Mouse (Mus musculus) CD4-positive, CD25-positive, alpha-beta regulatory T cell, adult 4 months (primary cell): Measurements from ENCODE around the gene Syt8. TPM values are rescaled to one million over a fixed set of nuclear protein-coding genes. Genes with fewer than 3 reads are reported as not detected.

Source experiments
- ATAC-seq: one replicate; pipeline ENCODE4 v1.8.0; 2017
- polyA plus RNA-seq, 2 experiments: library from polyadenylated mRNA; unstranded; fragments of 100-300 nt; shearing (Covaris generic); gene quantifications; one replicate each; pipeline ENCODE4 v1.2.1; 2017

The Syt8 gene
- polyA plus RNA-seq, 2 experiments from 2014 or later = not detected

- no peak for ATAC-seq
These were observed 25.0 kb upstream of the Syt8 start for GRCm38 (mm10) chr7:142409603-142410002.

GRCm38 (mm10) chr7:142413285-142413684, 21.4 kb upstream of the Syt8 start:
- no peak for ATAC-seq

- ATAC-seq = no peak
These were observed 19.3 kb upstream of the Syt8 start for GRCm38 (mm10) chr7:142415314-142415713.

GRCm38 (mm10) chr7:142416225-142416624, 18.4 kb upstream of the Syt8 start:
- no peak for ATAC-seq

GRCm38 (mm10) chr7:142418027-142418426, 16.6 kb upstream of the Syt8 start:
- ATAC-seq = no peak

GRCm38 (mm10) chr7:142418679-142419078, 16.0 kb upstream of the Syt8 start:
- ATAC-seq = no peak

GRCm38 (mm10) chr7:142419887-142420286, 14.8 kb upstream of the Syt8 start:
- ATAC-seq = no peak

- ATAC-seq = no peak
These were observed 12.8 kb upstream of the Syt8 start for GRCm38 (mm10) chr7:142421826-142422225.

- ATAC-seq = no peak
These were observed 8.9 kb upstream of the Syt8 start for GRCm38 (mm10) chr7:142425641-142426213.

- no peak for ATAC-seq
These were observed 6.4 kb upstream of the Syt8 start for GRCm38 (mm10) chr7:142428213-142428612.

- ATAC-seq = no peak
These were observed 4.4 kb upstream of the Syt8 start for GRCm38 (mm10) chr7:142430160-142430678.

- no peak for ATAC-seq
These were observed 3.5 kb upstream of the Syt8 start for GRCm38 (mm10) chr7:142431106-142431505.

- no peak for ATAC-seq
These were observed 1.0 kb upstream of the Syt8 start for GRCm38 (mm10) chr7:142433623-142434022.

- peak; percentile 80 for ATAC-seq
These were observed 874 bp downstream of the Syt8 start for GRCm38 (mm10) chr7:142435524-142435923.

GRCm38 (mm10) chr7:142437324-142437723, 2.7 kb downstream of the Syt8 start:
- ATAC-seq = no peak

GRCm38 (mm10) chr7:142439966-142440365, 5.3 kb downstream of the Syt8 start:
- no peak for ATAC-seq

GRCm38 (mm10) chr7:142440657-142441114, 6.0 kb downstream of the Syt8 start:
- peak; percentile 39 for ATAC-seq

GRCm38 (mm10) chr7:142441585-142441984, 6.9 kb downstream of the Syt8 start, which contains the start of gene Tnni2:
TSS of gene Tnni2 (plus strand) at chr7:142441808.
- ATAC-seq = no peak

GRCm38 (mm10) chr7:142442081-142442907, 7.6 kb downstream of the Syt8 start:
- ATAC-seq = no peak

- no peak for ATAC-seq
These were observed 8.3 kb downstream of the Syt8 start for GRCm38 (mm10) chr7:142442908-142443420.

- ATAC-seq = no peak
These were observed 8.8 kb downstream of the Syt8 start for GRCm38 (mm10) chr7:142443474-142443873.

- no peak for ATAC-seq
These were observed 9.5 kb downstream of the Syt8 start for GRCm38 (mm10) chr7:142444171-142444570.

GRCm38 (mm10) chr7:142445324-142445723, 10.7 kb downstream of the Syt8 start:
- ATAC-seq = no peak

- no peak for ATAC-seq
These were observed 11.6 kb downstream of the Syt8 start for GRCm38 (mm10) chr7:142446264-142446663.
